Mouse (Mus musculus) limb, embryonic 12.5 days (tissue): ENCODE measurements around the gene Entpd2. TPM values are rescaled to one million over a fixed set of nuclear protein-coding genes. Genes with fewer than 3 reads are reported as not detected.

Experiments
- ATAC-seq: fragments of 200-750 bp; cut with Nextera tagmentation; 2 replicates; pipeline ENCODE4 v1.8.0; 2017; ENCODE audit warnings: low read depth, moderate TSS enrichment; ENCODE audit not compliant: insufficient number of reproducible peaks, insufficient read depth, low FRiP score, low TSS enrichment
- H3K27ac ChIP-seq: fragments of 300-500 bp; sonication (generic); 2 replicates; pipeline ENCODE4 v1.5.1; 2016; ENCODE audit warnings: mild to moderate bottlenecking, moderate library complexity
- H3K27me3 ChIP-seq: fragments of 300-500 bp; sonication (generic); 2 replicates; pipeline ENCODE4 v1.6.1; 2016; ENCODE audit warnings: mild to moderate bottlenecking, moderate library complexity
- H3K36me3 ChIP-seq: fragments of 300-500 bp; sonication (generic); 2 replicates; pipeline ENCODE4 v1.6.1; 2016; ENCODE audit warnings: mild to moderate bottlenecking, moderate library complexity
- H3K4me1 ChIP-seq: fragments of 300-500 bp; sonication (generic); replicated peaks from 2 replicates; pipeline ENCODE4 v1.6.1; 2016
- H3K4me2 ChIP-seq: fragments of 300-500 bp; sonication (generic); 2 replicates; pipeline ENCODE4 v1.6.1; 2016; ENCODE audit warnings: mild to moderate bottlenecking, moderate library complexity
- H3K4me3 ChIP-seq: fragments of 300-500 bp; sonication (generic); replicated peaks from 2 replicates; pipeline ENCODE4 v1.5.1; 2016; ENCODE audit warnings: mild to moderate bottlenecking
- H3K9ac ChIP-seq: fragments of 300-500 bp; sonication (generic); replicated peaks from 2 replicates; pipeline ENCODE4 v1.6.1; 2016; ENCODE audit warnings: mild to moderate bottlenecking, moderate library complexity
- H3K9me3 ChIP-seq: fragments of 300-500 bp; sonication (generic); 2 replicates; pipeline ENCODE4 v1.6.1; 2016; ENCODE audit warnings: mild to moderate bottlenecking, moderate library complexity
- WGBS: fragments of 180-500 bp; shearing (Covaris S2); methylation state at CpG from one replicate; pipeline ENCODE4 v1.1.7; 2016; 5-methylcytosine and 5-hydroxymethylcytosine counted together
- polyA plus RNA-seq: library from polyadenylated mRNA; unstranded; fragments of >200 nt; fragmentation: Nextera tagmentation; extraction: Ambion mirVana; gene quantifications from 2 replicates; pipeline ENCODE4 v1.2.1, GENCODE M21; 2016

The Entpd2 gene
- 0.15 and 0.31 TPM in 2 replicates for polyA plus RNA-seq

- peaks cover 88% of the 10 kb centered on the region for H3K27me3 ChIP-seq
- H3K9me3 ChIP-seq: no peaks in the 10 kb centered on the region
- WGBS: 2% methylated on average over 57 of the region's 57 CpGs
- no peaks in the 10 kb centered on the region for H3K36me3 ChIP-seq
- peak within 1 kb of the TSS; percentile 59 for H3K4me2 ChIP-seq
- H3K4me3 ChIP-seq: peak within 1 kb of the TSS; percentile 34
- H3K27ac ChIP-seq: no peak within 1 kb of the TSS
- H3K4me1 ChIP-seq: peaks cover 16% of the 10 kb centered on the region
- no peak within 1 kb of the TSS; the same call in 1 of the 2 replicates for H3K9ac ChIP-seq
- no peak for ATAC-seq
Measured at GRCm38 (mm10) chr2:25395721-25396596, at the start of gene Entpd2. Gene Entpd2, plus strand, starts transcription at chr2:25395874.

- Histone ChIP-seq H3K9me3 (no peaks in the 10 kb centered on the region), H3K36me3 (peaks cover 98% of the 10 kb centered on the region), H3K4me2 (no peak overlapping the region), H3K4me3 (no peak overlapping the region), H3K27me3 (no peaks in the 10 kb centered on the region), H3K27ac (no peak overlapping the region), H3K4me1 (no peaks in the 10 kb centered on the region), H3K9ac (no peak overlapping the region)
- ATAC-seq: no peak
- WGBS: 94% methylated on average over 7 of the region's 7 CpGs
Measured at GRCm38 (mm10) chr2:25348162-25348561, 47.5 kb upstream of the Entpd2 start.

- Histone ChIP-seq H3K4me2 (no peak overlapping the region), H3K27ac (no peak overlapping the region), H3K4me3 (no peak overlapping the region), H3K9me3 (no peaks in the 10 kb centered on the region), H3K27me3 (no peaks in the 10 kb centered on the region), H3K36me3 (peaks cover 92% of the 10 kb centered on the region), H3K4me1 (no peaks in the 10 kb centered on the region), H3K9ac (peak overlapping the region; percentile 23; the same call in 1 of the 2 replicates)
- no peak for ATAC-seq
- WGBS: 92% methylated on average over 4 of the region's 4 CpGs
Measured at GRCm38 (mm10) chr2:25349499-25349898, 46.2 kb upstream of the Entpd2 start.

- no peak overlapping the region for H3K27ac ChIP-seq
- no peak overlapping the region for H3K4me3 ChIP-seq
- no peak overlapping the region for H3K9ac ChIP-seq
- peaks cover 80% of the 10 kb centered on the region for H3K36me3 ChIP-seq
- H3K4me1 ChIP-seq: peaks cover 9% of the 10 kb centered on the region
- ATAC-seq: no peak
- H3K4me2 ChIP-seq: no peak overlapping the region
- no peaks in the 10 kb centered on the region for H3K27me3 ChIP-seq
- H3K9me3 ChIP-seq: no peaks in the 10 kb centered on the region
- WGBS: 90% methylated on average over 3 of the region's 3 CpGs
Measured at GRCm38 (mm10) chr2:25350701-25351100, 45.0 kb upstream of the Entpd2 start.

- Histone ChIP-seq H3K36me3 (peaks cover 47% of the 10 kb centered on the region), H3K9me3 (no peaks in the 10 kb centered on the region)
- WGBS: 90% methylated on average over 6 of the region's 6 CpGs
Measured at GRCm38 (mm10) chr2:25354211-25354610, 41.5 kb upstream of the Entpd2 start.

GRCm38 (mm10) chr2:25355419-25356066, 40.1 kb upstream of the Entpd2 start:
- peak overlapping the region; percentile 56 for H3K4me3 ChIP-seq
- 35% methylated on average over 18 of the region's 18 CpGs for WGBS

More at GRCm38 (mm10) chr2:25354211-25354610, 41.5 kb upstream of the Entpd2 start:
- H3K9ac ChIP-seq: no peak overlapping the region
- H3K4me2 ChIP-seq: no peak overlapping the region
- no peak for ATAC-seq
- H3K27ac ChIP-seq: no peak overlapping the region
- H3K4me3 ChIP-seq: no peak overlapping the region
- peaks cover 18% of the 10 kb centered on the region for H3K4me1 ChIP-seq
- no peaks in the 10 kb centered on the region for H3K27me3 ChIP-seq

GRCm38 (mm10) chr2:25356208-25357079, 39.2 kb upstream of the Entpd2 start, which contains the start of gene Dpp7:
Gene Dpp7, minus strand, starts transcription at chr2:25356359.
- peak within 1 kb of the TSS; percentile 87 for H3K4me2 ChIP-seq
- WGBS: 7% methylated on average over 13 of the region's 13 CpGs
- peak within 1 kb of the TSS; percentile 56 for H3K4me3 ChIP-seq

More at GRCm38 (mm10) chr2:25355419-25356066, 40.1 kb upstream of the Entpd2 start:
- H3K9me3 ChIP-seq: no peaks in the 10 kb centered on the region
- H3K27ac ChIP-seq: no peak overlapping the region
- H3K27me3 ChIP-seq: no peaks in the 10 kb centered on the region
- ATAC-seq: no peak
- peak overlapping the region; percentile 87 for H3K4me2 ChIP-seq
- peaks cover 18% of the 10 kb centered on the region for H3K4me1 ChIP-seq
- H3K36me3 ChIP-seq: peaks cover 33% of the 10 kb centered on the region
- peak overlapping the region; percentile 61 for H3K9ac ChIP-seq

GRCm38 (mm10) chr2:25359848-25360247, 35.8 kb upstream of the Entpd2 start:
- H3K4me2 ChIP-seq: no peak overlapping the region
- peaks cover 21% of the 10 kb centered on the region for H3K27me3 ChIP-seq
- H3K4me3 ChIP-seq: no peak overlapping the region
- H3K9me3 ChIP-seq: no peaks in the 10 kb centered on the region
- no peak for ATAC-seq
- H3K4me1 ChIP-seq: peaks cover 20% of the 10 kb centered on the region
- H3K9ac ChIP-seq: no peak overlapping the region
- H3K27ac ChIP-seq: no peak overlapping the region
- WGBS: 74% methylated on average over 4 of the region's 4 CpGs
- no peaks in the 10 kb centered on the region for H3K36me3 ChIP-seq

More at GRCm38 (mm10) chr2:25356208-25357079, 39.2 kb upstream of the Entpd2 start, which contains the start of gene Dpp7:
- Histone ChIP-seq H3K9me3 (no peaks in the 10 kb centered on the region), H3K9ac (peak within 1 kb of the TSS; percentile 61), H3K36me3 (peaks cover 24% of the 10 kb centered on the region), H3K27ac (no peak within 1 kb of the TSS), H3K4me1 (peaks cover 18% of the 10 kb centered on the region), H3K27me3 (no peaks in the 10 kb centered on the region)
- ATAC-seq: peak; percentile 57

GRCm38 (mm10) chr2:25363478-25364178, 32.0 kb upstream of the Entpd2 start:
- Histone ChIP-seq H3K4me1 (peaks cover 8% of the 10 kb centered on the region; the same call in 1 of the 2 replicates), H3K4me3 (no peak overlapping the region), H3K9ac (no peak overlapping the region), H3K27ac (no peak overlapping the region), H3K9me3 (no peaks in the 10 kb centered on the region), H3K36me3 (no peaks in the 10 kb centered on the region), H3K4me2 (no peak overlapping the region), H3K27me3 (peaks cover 45% of the 10 kb centered on the region)
- no peak for ATAC-seq
- WGBS: 53% methylated on average over 13 of the region's 13 CpGs

GRCm38 (mm10) chr2:25364313-25364712, 31.4 kb upstream of the Entpd2 start:
- Histone ChIP-seq H3K27me3 (peaks cover 45% of the 10 kb centered on the region), H3K36me3 (no peaks in the 10 kb centered on the region), H3K4me2 (peak overlapping the region; percentile 99; the same call in 1 of the 2 replicates), H3K9me3 (no peaks in the 10 kb centered on the region), H3K4me1 (peaks cover 8% of the 10 kb centered on the region; the same call in 1 of the 2 replicates), H3K9ac (no peak overlapping the region), H3K4me3 (peak overlapping the region; percentile 60; the same call in 1 of the 2 replicates), H3K27ac (no peak overlapping the region)
- 0 out of 2 replicates have a peak, but pooled peaks have one; percentile 12 for ATAC-seq
- WGBS: 86% methylated on average over 4 of the region's 4 CpGs
